Mouse (Mus musculus) MEL (cell line): ENCODE measurements at regions not wholly inside any gene's neighbourhood (a gene's known extent, or its start where the extent isn't known, plus 50 kb on each side); places are given as distances from the start of the nearest gene placed in this dataset.

Source experiments
- DNase-seq: peaks from one replicate; pipeline ENCODE4 v3.0.0; 2011; ENCODE audit warnings: low read depth, low spot score
- H3K27ac ChIP-seq: 2 replicates; pipeline ENCODE4 v1.5.1; 2012; ENCODE audit warnings: low read depth, mild to moderate bottlenecking, control low read depth, low read length, moderate library complexity; ENCODE audit not compliant: control insufficient read depth
- H3K27me3 ChIP-seq, 2 experiments: fragments of 150-350 bp in 1 of 2; sonication (generic) in 1 of 2; 2 replicates each; pipeline ENCODE4 v1.6.1; 2012; ENCODE audit warnings: low read length in 2 of 2, mild to moderate bottlenecking in 2 of 2, improper control_type of control experiment in 1 of 2, moderate library complexity in 1 of 2; ENCODE audit not compliant: insufficient read depth in 2 of 2, control insufficient read depth in 1 of 2
- H3K36me3 ChIP-seq, 2 experiments: 2 replicates each; pipeline ENCODE4 v1.6.1; 2012 to 2014; ENCODE audit warnings: low read length in 2 of 2, improper control_type of control experiment in 1 of 2, inconsistent platforms in 1 of 2, mild to moderate bottlenecking in 1 of 2; ENCODE audit not compliant: insufficient read depth in 2 of 2, control insufficient read depth in 1 of 2
- H3K4me1 ChIP-seq, 2 experiments: fragments of 150-350 bp in 1 of 2; sonication (generic) in 1 of 2; 2 replicates each; pipeline ENCODE4 v1.6.1; 2012; ENCODE audit warnings: low read length in 2 of 2, improper control_type of control experiment in 1 of 2, mild to moderate bottlenecking in 1 of 2; ENCODE audit not compliant: insufficient read depth in 2 of 2, control insufficient read depth in 1 of 2
- H3K4me3 ChIP-seq, 2 experiments: fragments of 150-350 bp in 1 of 2; sonication (generic) in 1 of 2; 2 replicates each; pipeline ENCODE4 v1.5.1; 2012; ENCODE audit warnings: low read depth in 2 of 2, low read length in 2 of 2, mild to moderate bottlenecking in 2 of 2, moderate library complexity in 2 of 2, control low read depth in 1 of 2, improper control_type of control experiment in 1 of 2; ENCODE audit not compliant: control insufficient read depth in 1 of 2, insufficient read depth in 1 of 2
- H3K79me2 ChIP-seq: 2 replicates; pipeline ENCODE4 v1.6.1; 2012; ENCODE audit warnings: mild to moderate bottlenecking, low read length, moderate library complexity; ENCODE audit not compliant: control insufficient read depth, poor library complexity, insufficient read depth
- H3K9ac ChIP-seq: 2 replicates; pipeline ENCODE4 v1.6.1; 2012; ENCODE audit warnings: low read depth, mild to moderate bottlenecking, control low read depth, low read length, moderate library complexity; ENCODE audit not compliant: control insufficient read depth, poor library complexity, severe bottlenecking
- H3K9me3 ChIP-seq: fragments of 150-350 bp; sonication (generic); replicated peaks from 2 replicates; pipeline ENCODE4 v1.6.1; 2012; ENCODE audit warnings: mild to moderate bottlenecking, low read length, improper control_type of control experiment, moderate library complexity; ENCODE audit not compliant: insufficient read depth
- CHD2 ChIP-seq: IDR thresholded peaks from 2 replicates; pipeline ENCODE4 v1.6.1; 2011; ENCODE audit warnings: low read length, improper control_type of control experiment
- CTCF ChIP-seq, 3 experiments: IDR thresholded peaks in 2 of 3; conservative IDR thresholded peaks in 1 of 3; 2 replicates each; pipeline ENCODE4 v1.5.1; 2011 to 2012; ENCODE audit warnings: low read length in 3 of 3, low read depth in 2 of 3, mild to moderate bottlenecking in 2 of 3, improper control_type of control experiment in 1 of 3, inconsistent platforms in 1 of 3, mixed read lengths in 1 of 3, moderate library complexity in 1 of 3; ENCODE audit not compliant: control insufficient read depth in 1 of 3, insufficient read depth in 1 of 3, poor library complexity in 1 of 3, severe bottlenecking in 1 of 3
- EP300 ChIP-seq, 2 experiments: IDR thresholded peaks; 2 replicates each; pipeline ENCODE4 v1.6.1; 2011; ENCODE audit warnings: improper control_type of control experiment in 2 of 2, low read length in 2 of 2, low read depth in 1 of 2, mild to moderate bottlenecking in 1 of 2
- ETS1 ChIP-seq: IDR thresholded peaks from 2 replicates; pipeline ENCODE4 v1.6.1; 2012; ENCODE audit warnings: low read depth, mild to moderate bottlenecking, inconsistent platforms, low read length, improper control_type of control experiment, moderate library complexity
- GABPA ChIP-seq: IDR thresholded peaks from 2 replicates; pipeline ENCODE4 v1.6.1; 2012; ENCODE audit warnings: low read depth, mild to moderate bottlenecking, inconsistent platforms, low read length, improper control_type of control experiment, moderate library complexity
- GATA1 ChIP-seq: IDR thresholded peaks from 2 replicates; pipeline ENCODE4 v1.6.1; 2011; ENCODE audit warnings: low read depth, low read length, improper control_type of control experiment
- HCFC1 ChIP-seq: IDR thresholded peaks from 2 replicates; pipeline ENCODE4 v1.6.1; 2012; ENCODE audit warnings: low read depth, mild to moderate bottlenecking, inconsistent platforms, low read length, improper control_type of control experiment, moderate library complexity
- KAT2A ChIP-seq: conservative IDR thresholded peaks from 2 replicates; pipeline ENCODE4 v1.6.1; 2012; ENCODE audit warnings: low read depth, low read length, improper control_type of control experiment, inconsistent platforms
- MAFK ChIP-seq: IDR thresholded peaks from 2 replicates; pipeline ENCODE4 v1.6.1; 2011; ENCODE audit warnings: low read depth, mild to moderate bottlenecking, low read length, improper control_type of control experiment, borderline replicate concordance
- MAX ChIP-seq: IDR thresholded peaks from 2 replicates; pipeline ENCODE4 v1.6.1; 2011; ENCODE audit warnings: low read length, improper control_type of control experiment
- MEF2A ChIP-seq: IDR thresholded peaks from 2 replicates; pipeline ENCODE4 v1.6.1; 2014; ENCODE audit warnings: low read depth, mild to moderate bottlenecking, inconsistent platforms, low read length, improper control_type of control experiment; ENCODE audit not compliant: poor library complexity, insufficient replicate concordance, severe bottlenecking; ENCODE audit errors: extremely low read depth
- MYB ChIP-seq: IDR thresholded peaks from 2 replicates; pipeline ENCODE4 v1.6.1; 2011; ENCODE audit warnings: mild to moderate bottlenecking, low read depth, low read length, improper control_type of control experiment
- MYC ChIP-seq: IDR thresholded peaks from 2 replicates; pipeline ENCODE4 v1.6.1; 2011; ENCODE audit warnings: low read depth, mild to moderate bottlenecking, low read length, improper control_type of control experiment, moderate library complexity
- POLR2AphosphoS5 ChIP-seq: IDR thresholded peaks from 2 replicates; pipeline ENCODE4 v1.6.1; 2012; ENCODE audit warnings: low read depth, borderline replicate concordance, mild to moderate bottlenecking, inconsistent platforms, low read length, moderate library complexity, mixed read lengths
- RAD21 ChIP-seq: IDR thresholded peaks from 2 replicates; pipeline ENCODE4 v1.6.1; 2011; ENCODE audit warnings: mild to moderate bottlenecking, low read depth, low read length, improper control_type of control experiment
- RCOR1 ChIP-seq: IDR thresholded peaks from 2 replicates; pipeline ENCODE4 v1.6.1; 2012; ENCODE audit warnings: low read depth, mild to moderate bottlenecking, inconsistent platforms, low read length, improper control_type of control experiment
- SMC3 ChIP-seq: IDR thresholded peaks from 2 replicates; pipeline ENCODE4 v1.6.1; 2011; ENCODE audit warnings: low read depth, low read length, improper control_type of control experiment
- TCF12 ChIP-seq: IDR thresholded peaks from 2 replicates; pipeline ENCODE4 v1.6.1; 2014; ENCODE audit warnings: low read depth, mild to moderate bottlenecking, inconsistent platforms, low read length, improper control_type of control experiment, moderate library complexity
- USF1 ChIP-seq: IDR thresholded peaks from 2 replicates; pipeline ENCODE4 v1.6.1; 2014; ENCODE audit warnings: low read depth, mild to moderate bottlenecking, inconsistent platforms, low read length, improper control_type of control experiment, moderate library complexity
- ZKSCAN1 ChIP-seq: IDR thresholded peaks from 2 replicates; pipeline ENCODE4 v1.6.1; 2012; ENCODE audit warnings: low read depth, mild to moderate bottlenecking, inconsistent platforms, low read length, improper control_type of control experiment, moderate library complexity
- ZMIZ1 ChIP-seq: IDR thresholded peaks from 2 replicates; pipeline ENCODE4 v1.6.1; 2012; ENCODE audit warnings: low read depth, mild to moderate bottlenecking, inconsistent platforms, low read length, improper control_type of control experiment, moderate library complexity

DNA sequence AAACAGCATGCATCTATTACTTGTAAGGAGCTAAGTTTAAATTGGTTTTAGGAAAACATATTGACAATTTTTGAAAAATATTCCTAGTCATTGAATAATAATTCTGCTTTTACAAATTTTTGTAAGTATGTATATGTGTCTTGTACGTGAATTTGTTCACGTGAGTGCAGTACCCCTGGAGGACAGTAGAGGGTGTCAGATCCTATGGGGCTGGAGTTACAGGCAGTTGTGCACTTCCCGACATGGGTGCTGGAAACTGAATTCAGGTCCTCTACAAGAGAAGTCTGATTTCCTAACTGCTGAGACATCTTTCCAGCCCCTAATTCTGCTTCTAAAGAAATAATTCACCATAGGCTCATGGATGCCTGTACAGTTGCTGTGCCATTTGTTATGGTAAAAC, 75.7 kb upstream of the Ifngr1 start:
- Histone ChIP-seq H3K9me3 (no peaks in the 10 kb centered on the region), H3K36me3 (no peaks in the 10 kb centered on the region), H3K27ac (no peak overlapping the region), H3K27me3 (peaks cover 4 to 5% of the 10 kb centered on the region in 2 experiments), H3K4me3 (no peak overlapping the region), H3K9ac (no peak overlapping the region), H3K79me2 (no peaks in the 10 kb centered on the region)
- peak; percentile 29 for DNase-seq
- peak; percentile 9 for TF ChIP-seq RAD21
- no peak for TF ChIP-seq ZMIZ1
- TF ChIP-seq KAT2A, result no peak
- no peak for TF ChIP-seq USF1
- TF ChIP-seq MEF2A, result no peak
- TF ChIP-seq ZKSCAN1, result no peak
- no peak for TF ChIP-seq RCOR1
- no peak for TF ChIP-seq MAFK
- TF ChIP-seq GATA1, result no peak
- TF ChIP-seq GABPA, result no peak
- TF ChIP-seq SMC3, result peak; percentile 27; the same call in 1 of the 2 replicates
- no peak for TF ChIP-seq MAX
- TF ChIP-seq TCF12, result no peak
- TF ChIP-seq HCFC1, result no peak
- TF ChIP-seq POLR2AphosphoS5, result no peak
- no peak for TF ChIP-seq EP300 (IDR thresholded peaks at IDR 0.05; ENCODE audit: low read depth in 1 of 2, low read length in 2 of 2)
- TF ChIP-seq CTCF (IDR thresholded peaks at IDR 0.05 in 2 of 3, conservative IDR thresholded peaks at IDR 0.05 in 1 of 3; ENCODE audit: control insufficient read depth in 1 of 3, insufficient read depth in 1 of 3, low read depth in 2 of 3, low read length in 3 of 3, poor library complexity in 1 of 3, severe bottlenecking in 1 of 3), result peak; percentile 14 to 36 (median 24); a peak in 2 of 6 replicates
- no peak for TF ChIP-seq MYB
- TF ChIP-seq, all 39 proteins: peak for 3
- no peaks in the 10 kb centered on the region for H3K4me1 ChIP-seq

DNA sequence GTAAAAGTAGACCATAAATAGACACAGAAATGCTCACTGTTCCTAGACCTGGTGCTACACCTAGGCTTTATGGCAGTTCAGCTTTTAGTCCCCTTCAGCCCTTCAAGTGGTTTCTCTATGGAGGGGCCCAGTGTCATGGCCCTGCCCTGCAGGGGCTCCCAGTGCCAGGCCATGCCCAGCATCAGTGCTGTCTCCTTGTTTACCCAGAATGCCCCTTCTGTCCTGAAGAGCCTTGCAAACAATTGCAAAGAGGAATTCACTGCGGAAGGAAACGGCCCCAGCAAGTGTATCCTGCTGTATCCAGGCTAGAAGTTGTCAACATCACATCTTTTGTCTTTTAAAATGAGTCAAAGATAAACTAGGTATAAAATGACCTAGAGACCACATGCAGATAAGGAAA, 74.7 kb upstream of the Ifngr1 start:
- no peak for TF ChIP-seq CTCF (IDR thresholded peaks at IDR 0.05 in 2 of 3, conservative IDR thresholded peaks at IDR 0.05 in 1 of 3; ENCODE audit: control insufficient read depth in 1 of 3, insufficient read depth in 1 of 3, low read depth in 2 of 3, low read length in 3 of 3, poor library complexity in 1 of 3, severe bottlenecking in 1 of 3)
- TF ChIP-seq MEF2A, result no peak
- TF ChIP-seq GABPA, result no peak
- TF ChIP-seq EP300 (IDR thresholded peaks at IDR 0.05; ENCODE audit: low read depth in 1 of 2, low read length in 2 of 2), result no peak
- no peak for TF ChIP-seq USF1
- no peak for TF ChIP-seq MYB
- no peak for TF ChIP-seq MYC
- TF ChIP-seq CHD2, result no peak
- no peak for TF ChIP-seq ETS1
- no peak for TF ChIP-seq RAD21
- H3K27ac ChIP-seq, result no peak overlapping the region
- H3K4me1 ChIP-seq, result no peaks in the 10 kb centered on the region

More for the DNA sequence above, 74.7 kb upstream of the Ifngr1 start:
- H3K27me3 ChIP-seq, result no peaks in the 10 kb centered on the region; a peak in 1 of 4 replicates
- no peak overlapping the region for H3K9ac ChIP-seq
- no peak for DNase-seq
- no peaks in the 10 kb centered on the region for H3K36me3 ChIP-seq
- no peaks in the 10 kb centered on the region for H3K9me3 ChIP-seq
- H3K4me3 ChIP-seq, result no peak overlapping the region
- no peaks in the 10 kb centered on the region for H3K79me2 ChIP-seq
